Mouse (Mus musculus): Measurements from ENCODE around the gene Ift88.
"Not testable (repeated sequence)": the region's sequence is repeated elsewhere in the genome, so short reads cannot be mapped to it uniquely, and the experiment has no call there.

Gene Ift88

GRCm38 (mm10) chr14:57430451-57430850 lies 6.6 kb downstream of the Ift88 start:
- DNase-seq (ENCODE audit: extremely low read depth, insufficient read length, low spot score): no peak

GRCm38 (mm10) chr14:57452516-57452915 lies 28.7 kb downstream of the Ift88 start:
- no peak for DNase-seq (ENCODE audit: extremely low read depth, insufficient read length, low spot score)

- no peak for DNase-seq (ENCODE audit: extremely low read depth, insufficient read length, low spot score)
Measured at GRCm38 (mm10) chr14:57459883-57460282, 36.0 kb downstream of the Ift88 start.

DNA sequence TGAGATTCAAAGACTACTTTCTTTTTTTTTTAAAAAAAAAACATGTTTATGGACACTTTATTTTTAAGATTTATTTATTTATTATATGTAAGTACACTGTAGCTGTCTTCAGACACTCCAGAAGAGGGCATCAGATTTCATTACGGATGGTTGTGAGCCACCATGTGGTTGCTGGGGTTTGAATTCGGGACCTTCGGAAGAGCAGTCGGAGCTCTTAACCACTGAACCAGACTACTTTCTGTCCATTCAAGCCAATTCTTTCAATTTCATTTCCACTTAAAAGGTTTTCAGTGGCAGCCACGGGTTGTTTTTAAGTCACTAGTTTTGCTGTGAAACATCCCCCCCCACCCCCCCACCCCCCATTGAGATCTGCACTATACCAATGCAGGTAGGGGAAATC lies 36.5 kb downstream of the Ift88 start:
- DNase-seq (ENCODE audit: extremely low read depth, insufficient read length, low spot score): not testable (repeated sequence)

DNA sequence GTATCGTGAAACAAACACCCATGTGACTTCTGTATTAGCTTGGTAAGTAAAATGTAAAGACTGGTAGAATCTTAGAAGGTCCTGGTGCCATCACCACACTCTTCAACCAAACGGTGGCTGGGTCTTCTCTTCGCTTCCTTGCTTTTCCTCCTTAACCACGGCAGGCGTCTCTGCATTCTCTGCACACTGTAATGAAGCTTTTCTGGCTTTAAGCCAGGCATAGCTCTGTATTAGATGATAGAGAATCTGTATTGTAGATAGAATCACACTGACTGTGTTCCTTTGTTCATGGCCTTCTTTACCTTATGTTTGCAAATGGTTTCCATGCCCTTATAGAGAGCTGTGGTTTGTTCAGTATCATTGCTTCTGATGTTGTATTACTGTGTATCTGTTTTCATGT lies 39.0 kb downstream of the Ift88 start:
- no peak for DNase-seq (ENCODE audit: extremely low read depth, insufficient read length, low spot score)

GRCm38 (mm10) chr14:57475057-57475456 lies 51.2 kb downstream of the Ift88 start:
- DNase-seq (ENCODE audit: extremely low read depth, insufficient read length, low spot score): no peak

GRCm38 (mm10) chr14:57482262-57482661 lies 58.4 kb downstream of the Ift88 start:
- DNase-seq (ENCODE audit: extremely low read depth, insufficient read length, low spot score): no peak

DNA sequence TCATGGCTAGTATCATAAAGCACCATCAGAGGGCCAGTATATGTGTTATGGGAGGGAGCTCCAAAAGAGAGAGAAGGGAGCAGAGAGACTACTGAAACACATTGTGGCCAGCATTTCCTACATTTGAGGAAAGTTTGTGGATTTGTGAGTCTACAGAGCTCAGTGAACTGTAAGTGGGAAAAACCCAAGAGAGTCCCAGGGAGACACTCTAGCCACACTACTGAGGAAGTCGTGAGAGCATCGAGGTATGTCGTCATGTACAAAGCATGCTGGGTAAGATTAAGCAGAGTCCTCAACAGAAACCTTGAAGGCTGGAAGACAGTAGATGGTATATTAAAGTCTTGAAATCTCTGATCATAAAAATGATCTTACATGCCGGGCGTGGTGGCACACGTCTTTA lies 60.3 kb downstream of the Ift88 start:
- no peak for DNase-seq (ENCODE audit: extremely low read depth, insufficient read length, low spot score)

- DNase-seq (ENCODE audit: extremely low read depth, insufficient read length, low spot score): no peak
Measured at GRCm38 (mm10) chr14:57489696-57490095, 65.8 kb downstream of the Ift88 start.

GRCm38 (mm10) chr14:57493840-57494239 lies 70.0 kb downstream of the Ift88 start:
- no peak for DNase-seq (ENCODE audit: extremely low read depth, insufficient read length, low spot score)

- no peak for DNase-seq (ENCODE audit: extremely low read depth, insufficient read length, low spot score)
Measured at GRCm38 (mm10) chr14:57503729-57504128, 79.9 kb downstream of the Ift88 start.

DNA sequence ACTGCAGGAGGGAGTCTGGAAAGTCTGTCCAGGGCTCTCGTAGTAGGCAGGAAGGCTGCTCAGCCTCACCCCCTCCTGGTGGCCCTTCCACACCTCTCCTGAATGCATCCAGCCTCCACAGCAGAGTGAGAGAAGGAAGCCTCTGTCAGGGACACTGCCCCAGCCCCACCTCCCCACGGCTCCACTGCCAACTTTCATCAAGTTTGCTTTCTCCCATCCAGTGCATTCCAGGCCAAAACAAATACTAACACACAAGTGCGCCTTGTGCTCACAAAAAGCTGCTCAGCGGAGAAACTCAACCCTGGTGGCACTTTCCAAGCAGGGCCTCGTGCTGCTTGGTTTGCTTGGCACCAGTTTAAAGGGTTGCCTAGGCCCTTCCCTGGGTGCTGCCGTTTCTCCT lies 85.7 kb downstream of the Ift88 start:
- DNase-seq (ENCODE audit: extremely low read depth, insufficient read length, low spot score): no peak

GRCm38 (mm10) chr14:57515156-57515762 lies 91.4 kb downstream of the Ift88 start:
- no peak for DNase-seq (ENCODE audit: extremely low read depth, insufficient read length, low spot score)

DNA sequence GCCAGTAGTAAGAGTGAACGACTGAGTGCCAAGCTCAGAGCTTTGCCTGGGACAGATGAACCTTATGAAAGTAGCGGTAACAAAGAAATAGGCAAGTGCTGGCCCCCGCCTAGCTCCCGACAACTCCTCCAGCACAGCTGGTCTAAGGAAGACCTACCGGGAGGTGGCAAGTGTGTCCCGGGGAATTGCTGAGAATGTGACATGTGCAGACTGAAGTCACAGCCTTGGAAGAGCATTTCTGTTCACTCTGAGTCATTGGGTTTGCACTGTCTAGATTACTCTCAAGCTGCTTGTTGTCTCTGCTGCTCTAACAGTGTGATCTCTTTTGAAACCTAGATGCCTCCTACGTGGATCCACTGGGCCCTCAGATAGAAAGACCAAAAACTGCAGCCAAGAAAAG lies 93.1 kb downstream of the Ift88 start:
- DNase-seq (ENCODE audit: extremely low read depth, insufficient read length, low spot score): no peak

DNA sequence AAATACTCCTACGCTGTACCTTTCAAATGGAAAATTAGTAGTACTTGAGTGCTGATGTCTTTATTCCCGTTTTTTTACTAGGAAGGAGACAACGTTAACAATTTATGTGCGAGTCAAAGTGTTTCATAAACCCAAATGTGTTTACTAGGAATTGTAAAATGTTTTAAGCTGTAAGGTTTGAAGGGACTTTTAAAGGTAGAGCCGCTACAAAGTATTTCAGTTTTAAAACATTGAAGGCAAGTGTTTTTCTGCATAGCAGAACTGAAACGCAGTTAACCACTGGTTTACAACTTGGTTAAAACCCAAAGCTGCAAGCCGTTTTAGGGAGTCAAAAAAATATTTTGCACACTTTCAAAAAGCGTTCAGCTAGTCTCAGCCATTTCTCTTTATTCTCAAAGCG lies 99.9 kb downstream of the Ift88 start:
- DNase-seq (ENCODE audit: extremely low read depth, insufficient read length, low spot score): no peak

DNA sequence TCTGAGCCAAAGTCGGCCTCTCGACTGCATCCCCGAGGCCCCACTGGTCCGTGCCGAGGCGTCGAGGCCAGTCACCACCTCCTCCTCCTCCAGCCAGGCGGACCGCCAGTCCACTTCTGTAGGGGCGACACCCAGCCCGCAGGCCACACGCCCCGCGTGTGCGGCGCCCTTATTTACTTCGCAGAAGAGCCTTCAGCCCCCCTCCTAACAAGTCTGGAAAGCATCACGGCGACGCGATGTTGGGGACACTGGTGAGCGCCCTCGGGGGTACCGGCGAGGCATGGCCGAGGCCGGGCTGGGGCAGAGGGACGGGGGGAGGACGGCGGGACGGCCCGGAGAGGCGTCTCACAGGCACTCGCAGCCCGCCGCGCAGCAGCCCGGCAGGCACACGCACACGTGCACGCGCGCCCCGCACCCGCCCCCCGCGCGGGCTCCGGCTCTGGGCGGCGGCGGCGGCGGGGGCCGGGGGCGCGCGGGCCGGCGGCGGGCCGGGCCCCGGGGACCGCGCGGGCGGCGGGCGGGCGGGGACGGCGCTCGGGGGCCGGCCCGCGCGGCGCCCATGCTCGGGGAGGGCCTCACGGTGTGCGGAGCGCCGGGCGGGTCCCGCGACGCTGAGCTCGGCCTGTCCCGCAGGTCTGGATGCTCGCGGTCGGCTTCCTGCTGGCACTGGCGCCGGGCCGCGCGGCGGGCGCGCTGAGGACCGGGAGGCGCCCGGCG lies 101.0 kb downstream of the Ift88 start, which contains the start of gene Il17d:
TSS of gene Il17d (plus strand) at position 107 of the 717 bp plus-strand sequence.
- no peak for DNase-seq (ENCODE audit: extremely low read depth, insufficient read length, low spot score)

- DNase-seq (ENCODE audit: extremely low read depth, insufficient read length, low spot score): no peak
Measured at GRCm38 (mm10) chr14:57525388-57526049, 101.7 kb downstream of the Ift88 start.

- DNase-seq (ENCODE audit: extremely low read depth, insufficient read length, low spot score): no peak
Measured at GRCm38 (mm10) chr14:57526050-57526623, 102.3 kb downstream of the Ift88 start.

DNA sequence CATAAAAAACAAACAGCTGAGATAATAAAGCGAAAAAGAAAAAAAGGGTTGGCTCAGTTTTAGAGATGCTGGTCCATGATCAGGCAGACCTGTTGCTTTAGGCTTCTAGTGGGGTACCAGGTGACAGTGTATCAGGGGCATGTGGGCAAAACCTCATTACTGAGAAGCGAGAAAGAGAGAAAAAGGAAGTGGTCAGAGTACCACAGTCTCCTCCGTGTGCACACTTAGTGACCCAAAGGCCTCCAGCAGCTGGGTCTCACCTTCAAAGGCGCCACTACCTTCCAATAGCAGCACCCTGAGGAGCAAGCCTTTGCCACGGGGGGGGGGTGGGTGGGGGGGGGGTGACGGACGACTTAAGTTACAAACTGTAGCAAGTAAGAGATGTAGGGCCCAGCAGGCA lies 103.3 kb downstream of the Ift88 start:
- DNase-seq (ENCODE audit: extremely low read depth, insufficient read length, low spot score): no peak

GRCm38 (mm10) chr14:57527598-57527997 lies 103.7 kb downstream of the Ift88 start:
- DNase-seq (ENCODE audit: extremely low read depth, insufficient read length, low spot score): no peak

DNA sequence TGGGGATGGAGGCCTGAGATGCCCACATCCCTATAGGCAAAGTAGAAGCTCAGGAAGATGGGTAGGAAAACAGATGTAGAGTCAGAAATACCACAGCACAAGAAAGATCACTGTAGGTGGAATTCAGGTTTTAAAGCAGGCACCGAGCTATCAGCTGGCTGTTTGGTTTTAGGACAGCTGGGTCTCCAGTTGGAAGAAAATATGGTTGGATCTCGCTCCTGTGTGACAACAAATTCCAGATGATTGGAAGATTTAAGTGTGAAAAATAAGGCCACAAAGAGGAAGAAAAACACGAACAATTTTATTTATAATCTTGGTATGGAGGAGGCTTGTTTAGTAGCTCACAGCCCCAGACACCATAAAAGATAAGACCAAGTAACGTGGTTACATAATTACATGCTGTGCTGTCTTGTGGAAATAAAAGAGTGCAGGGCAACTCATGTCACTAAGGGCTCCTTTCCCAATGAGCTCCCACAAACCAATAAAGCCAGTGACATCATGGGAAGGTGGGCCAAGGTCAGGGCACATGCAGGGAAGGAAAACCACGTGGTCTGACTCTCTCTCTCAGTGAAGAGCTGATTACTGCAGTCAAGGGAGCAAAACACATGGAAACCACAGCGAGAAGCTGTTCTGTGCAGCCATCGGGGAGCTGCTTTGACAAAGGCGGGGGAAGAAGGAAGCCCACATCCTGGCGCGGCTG lies 105.4 kb downstream of the Ift88 start:
- DNase-seq (ENCODE audit: extremely low read depth, insufficient read length, low spot score): no peak
